Mouse (Mus musculus) testis, adult 2 months (tissue): ENCODE measurements around the gene Acot7.

Experiments
- CTCF ChIP-seq: fragments of 200-500 bp; IDR thresholded peaks from 2 replicates; pipeline ENCODE4 v1.5.1; 2012; ENCODE audit warnings: low read depth, mild to moderate bottlenecking, inconsistent platforms, low read length, moderate library complexity; ENCODE audit not compliant: control insufficient read depth, insufficient read depth, insufficient replicate concordance
- POLR2A ChIP-seq: fragments of 200-500 bp; IDR thresholded peaks from 2 replicates; pipeline ENCODE4 v1.6.1; 2012; ENCODE audit warnings: low read depth, mild to moderate bottlenecking, inconsistent platforms, low read length, moderate library complexity; ENCODE audit not compliant: control insufficient read depth

- TF ChIP-seq CTCF (no peak), POLR2A (no peak)
These were observed 137.7 kb downstream of the Acot7 start for GRCm38 (mm10) chr4:152315498-152316213.
